19 mouse cellular contexts compared by ENCODE assay signal in genomic region chr9:64068571-64068970, GRCm38 (mm10). TPM values are rescaled to one million over a fixed set of nuclear protein-coding genes. Genes with fewer than 3 reads are reported as not detected.
DNase-seq lines count a peak whose midpoint lies in the region; ATAC-seq and TF ChIP-seq lines count a peak whose summit lies in the region.
"Had no signal": no experiment of that assay in that cellular context is flagged by ENCODE, and none has a peak within 500 bp of the region (broad histone marks: within the 10 kb centered on the region; RNA-seq: fewer than 3 reads in every experiment).

No protein-coding gene starts in this region.

- H3K9ac ChIP-seq in heart, embryonic 16.5 days (ENCODE audit: low read length) = no peak overlapping the region
- no peak overlapping the region for H3K9ac ChIP-seq in liver, embryonic 14.5 days (replicated peaks)
- H3K9ac ChIP-seq: forebrain, embryonic 13.5 days; limb, embryonic 15.5 days had no signal

- DNase-seq in adrenal gland, postnatal 14 days = peak; percentile 31
- no peak for DNase-seq in adrenal gland, adult (ENCODE audit: inconsistent age in 2 of 2, low spot score in 1 of 2)
- no peak for DNase-seq in heart, postnatal 36 days
- DNase-seq in NIH3T3 (ENCODE audit: low read depth) = peak; percentile 35
- DNase-seq in liver, embryonic 14.5 days (ENCODE audit: low read depth in 3 of 3, low spot score in 3 of 3) = no peak
- no peak for DNase-seq in ovary, postnatal 10 days (ENCODE audit: low spot score)
- DNase-seq in frontal cortex, postnatal 10 days (ENCODE audit: low spot score in 2 of 2) = no peak
- DNase-seq: cerebellum, adult 8-10 months; heart, postnatal 10 days; kidney, adult 18-20 months; kidney, postnatal 10 days had no signal

- no peak for TF ChIP-seq EP300 in liver, embryonic 14.5 days (IDR thresholded peaks at IDR 0.05; ENCODE audit: low read depth)

- H3K4me3 ChIP-seq in heart, embryonic 16.5 days (ENCODE audit: low read length) = no peak overlapping the region
- no peak overlapping the region for H3K4me3 ChIP-seq in liver, embryonic 14.5 days (ENCODE audit: insufficient read depth in 1 of 2, low read depth in 2 of 2, low read length in 2 of 2)
- H3K4me3 ChIP-seq: forebrain, embryonic 13.5 days; limb, embryonic 15.5 days had no signal

- peaks cover 28% of the 10 kb centered on the region for H3K4me1 ChIP-seq in heart, embryonic 16.5 days (ENCODE audit: control insufficient read depth, insufficient read depth, low read length)
- peaks cover 56 to 71% of the 10 kb centered on the region in 2 experiments for H3K4me1 ChIP-seq in liver, embryonic 14.5 days (replicated peaks; ENCODE audit: control insufficient read depth in 2 of 2, insufficient read depth in 2 of 2, low read length in 1 of 2)

- 100% methylated on average over 1 of the region's 1 CpGs for WGBS in heart, embryonic 16.5 days
- 83% methylated on average over 1 of the region's 1 CpGs for WGBS in liver, embryonic 14.5 days (ENCODE audit: insufficient replicate concordance)

- H3K27me3 ChIP-seq in heart, embryonic 16.5 days (ENCODE audit: control insufficient read depth, insufficient read depth, low read length) = no peaks in the 10 kb centered on the region
- H3K27me3 ChIP-seq in liver, embryonic 14.5 days (ENCODE audit: control insufficient read depth, insufficient read depth, low read length) = no peaks in the 10 kb centered on the region
- H3K27me3 ChIP-seq: forebrain, embryonic 13.5 days; limb, embryonic 15.5 days had no signal

- H3K36me3 ChIP-seq in heart, embryonic 16.5 days (ENCODE audit: control insufficient read depth, insufficient read depth) = no peaks in the 10 kb centered on the region
- no peaks in the 10 kb centered on the region for H3K36me3 ChIP-seq in liver, embryonic 14.5 days (replicated peaks; ENCODE audit: control insufficient read depth, insufficient read depth, low read depth)
- H3K36me3 ChIP-seq: G1E; limb, embryonic 15.5 days had no signal

- ATAC-seq in heart, embryonic 16.5 days (replicated peaks; ENCODE audit: extremely low read depth, insufficient read depth, low FRiP score) = no peak
- no peak for ATAC-seq in liver, embryonic 14.5 days (ENCODE audit: insufficient read depth)
- ATAC-seq: forebrain, embryonic 13.5 days; hindbrain, embryonic 16.5 days had no signal

- H3K9me3 ChIP-seq in heart, embryonic 16.5 days (replicated peaks; ENCODE audit: control insufficient read depth, low read length) = no peaks in the 10 kb centered on the region
- H3K9me3 ChIP-seq in liver, embryonic 14.5 days (ENCODE audit: control insufficient read depth, low read length) = no peaks in the 10 kb centered on the region
- H3K9me3 ChIP-seq: forebrain, embryonic 13.5 days; G1E; limb, embryonic 15.5 days had no signal

- TF ChIP-seq CTCF in liver, embryonic 14.5 days (IDR thresholded peaks at IDR 0.05; ENCODE audit: low read depth) = no peak

- peak overlapping the region; percentile 52; the same call in 1 of the 2 replicates for H3K27ac ChIP-seq in heart, embryonic 16.5 days (ENCODE audit: low read length)
- peak overlapping the region; percentile 70 for H3K27ac ChIP-seq in liver, embryonic 14.5 days
- H3K27ac ChIP-seq: forebrain, embryonic 13.5 days; limb, embryonic 15.5 days had no signal

- intact Hi-C loops in heart, postnatal 36 days (cut with DNase I) = no loop called here

- H3K4me2 ChIP-seq in heart, embryonic 16.5 days (ENCODE audit: low read depth, low read length) = no peak overlapping the region
- no peak overlapping the region for H3K4me2 ChIP-seq in liver, embryonic 14.5 days (ENCODE audit: low read depth)
- H3K4me2 ChIP-seq: forebrain, embryonic 13.5 days; limb, embryonic 15.5 days had no signal

RNA-seq across cellular contexts. Expression of gene Smad6, which starts 46.7 kb away (rescaled TPM):
- 11.1 and 12.0 TPM in 2 replicates for total RNA-seq in adrenal gland, postnatal 14 days (2021)
- polyA plus RNA-seq in heart, embryonic 16.5 days (2015; fragmentation: Nextera tagmentation; extraction: Ambion mirVana) = 12.8 and 13.7 TPM in 2 replicates
- total RNA-seq in heart, postnatal 36 days (2021) = 10 to 100 TPM; 11.4 to 16.3 TPM
- 3.9 and 5.2 TPM in 2 replicates for polyA plus RNA-seq in liver, embryonic 14.5 days (2012; rRNA removed)
- 1.8 and 2.1 TPM in 2 replicates for polyA plus RNA-seq in liver, embryonic 14.5 days (2014; fragmentation: Nextera tagmentation; extraction: Ambion mirVana)

RNA-seq across cellular contexts. Expression of gene Lctl, which starts 48.4 kb away (rescaled TPM):
- total RNA-seq in adrenal gland, postnatal 14 days (2021) = 1.6 and 1.9 TPM in 2 replicates
- not detected in 2 replicates for polyA plus RNA-seq in heart, embryonic 16.5 days (2015; fragmentation: Nextera tagmentation; extraction: Ambion mirVana)
- total RNA-seq in heart, postnatal 36 days (2021) = not detected
- 0.02 TPM in 1 of 2 replicates, not detected in the other for polyA plus RNA-seq in liver, embryonic 14.5 days (2012; rRNA removed)
- not detected in 2 replicates for polyA plus RNA-seq in liver, embryonic 14.5 days (2014; fragmentation: Nextera tagmentation; extraction: Ambion mirVana)
- total RNA-seq: G1E; left cerebral cortex, postnatal 25 days had no signal
- polyA plus RNA-seq: embryonic facial prominence, embryonic 11.5 days; forebrain, embryonic 13.5 days; G1E; hindbrain, embryonic 16.5 days; neural tube, embryonic 11.5 days had no signal

Comparison
In these comparisons a context has a peak if more than half of its experiments do, and no peak if none do; other contexts are left out.
1. DNase-seq: peak in adrenal gland, postnatal 14 days (single experiment) and NIH3T3 (single experiment); none in adrenal gland, adult (0 of 2), heart, postnatal 36 days (0 of 2), liver, embryonic 14.5 days (0 of 3), ovary, postnatal 10 days (single experiment) and frontal cortex, postnatal 10 days (0 of 2).